Mouse (Mus musculus) A20 (cell line): ENCODE data around the gene Cmtm2b.
A peak's percentile ranks its signal among the peaks of the same experiment; 100 is the strongest.

ENCODE experiments used
- DNase-seq: peaks from one replicate; pipeline ENCODE4 v3.0.0-alpha.2; 2011; ENCODE audit warnings: low read depth, low spot score

Gene Cmtm2b

DNA sequence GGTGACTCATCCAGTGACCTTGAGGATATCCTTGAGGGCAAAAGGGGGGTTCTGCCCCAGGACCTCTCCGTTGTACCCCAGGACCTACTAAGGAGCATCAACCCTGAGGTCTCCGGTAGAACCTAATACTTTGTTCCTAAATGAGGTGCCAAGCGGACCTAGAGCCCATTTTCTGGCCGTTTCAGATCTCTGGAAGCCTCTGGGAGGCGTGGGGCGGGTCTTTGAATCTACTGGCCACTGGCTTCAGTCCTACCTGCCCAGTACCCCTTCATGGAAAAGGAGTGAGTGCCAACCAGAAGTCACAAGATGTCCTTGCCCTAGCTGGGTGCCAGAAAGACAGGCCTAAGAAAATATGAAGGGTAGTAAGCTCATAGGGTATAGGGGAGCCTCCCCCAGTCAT lies 19.6 kb downstream of the Cmtm2b start:
- peak; percentile 4 for DNase-seq

DNA sequence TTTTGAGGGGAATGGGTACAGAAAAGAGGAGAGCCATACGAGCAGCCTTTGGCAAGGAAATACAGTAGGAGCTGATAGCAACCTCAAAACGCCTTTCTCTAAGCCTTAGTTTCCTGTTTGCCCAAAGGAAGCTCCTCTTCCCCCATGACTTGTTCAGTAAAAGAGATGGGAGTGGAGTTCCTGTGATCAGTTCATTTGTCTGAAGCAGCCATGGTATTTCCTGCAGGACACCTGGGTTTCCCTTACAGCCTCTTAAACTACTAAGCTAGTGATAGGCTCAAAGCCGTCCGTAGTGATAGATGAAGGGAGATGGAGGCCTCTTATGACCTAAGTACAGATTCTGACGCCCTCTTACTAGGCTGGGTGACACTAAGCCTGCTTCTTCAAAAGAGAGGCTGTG lies 20.4 kb downstream of the Cmtm2b start:
- peak; percentile 5 for DNase-seq

DNA sequence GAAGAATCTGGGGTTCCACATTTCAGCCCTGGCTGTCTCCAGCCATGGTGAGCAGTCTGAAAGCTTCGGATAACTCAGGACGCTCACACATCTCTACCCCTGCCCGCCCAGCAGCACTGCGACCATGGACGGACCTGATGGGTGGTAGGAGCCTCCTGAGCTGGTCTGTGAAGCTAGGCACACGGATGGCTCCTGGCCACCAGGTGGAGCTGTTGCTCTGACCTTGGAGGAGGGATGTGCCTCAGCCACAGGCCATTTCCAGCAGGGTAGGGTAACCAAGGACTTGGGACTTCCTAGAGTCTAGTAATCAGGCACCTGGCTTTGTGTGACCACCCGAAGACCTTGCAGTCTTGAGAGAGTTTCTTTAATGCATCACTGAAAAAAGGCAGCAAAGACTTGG lies 21.9 kb downstream of the Cmtm2b start:
- DNase-seq, result peak; percentile 87

DNA sequence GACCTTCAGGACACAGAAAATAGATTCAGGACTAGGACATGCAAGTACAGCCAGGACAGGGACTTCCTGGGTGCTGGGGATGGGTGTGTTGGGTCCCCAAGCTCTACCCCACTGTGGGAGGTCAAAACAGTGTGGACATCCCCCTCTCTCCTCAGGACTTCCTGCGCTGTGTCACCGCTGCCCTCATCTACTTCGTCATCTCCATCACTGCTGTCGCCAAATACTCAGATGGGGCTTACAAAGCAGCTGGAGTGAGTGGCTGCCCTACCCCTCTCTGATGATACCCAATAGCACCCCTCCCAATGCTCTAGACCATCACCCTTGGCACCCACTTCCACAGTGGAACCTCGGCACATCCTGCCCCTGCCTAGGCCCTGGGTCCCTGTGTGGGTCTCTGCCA lies 22.6 kb downstream of the Cmtm2b start:
- no peak for DNase-seq

DNA sequence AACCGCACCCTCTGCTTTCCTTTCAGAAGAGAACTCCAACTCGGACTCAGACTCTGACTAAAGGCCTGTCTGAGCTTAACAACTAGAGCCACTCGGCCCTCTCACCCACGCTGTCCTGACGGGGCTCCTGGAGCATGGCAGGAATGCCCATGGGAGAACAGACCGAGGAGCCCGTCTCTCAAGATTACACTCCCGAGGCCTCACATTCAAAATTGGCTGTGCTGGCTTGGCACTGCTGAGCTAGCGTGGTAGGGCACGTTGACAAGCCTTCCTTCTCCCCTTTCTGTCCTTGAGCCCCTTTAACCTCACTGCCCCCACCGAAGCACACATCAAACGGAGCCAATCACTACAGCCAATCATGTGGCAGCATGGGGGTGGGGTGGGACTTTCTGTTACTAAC lies 24.7 kb downstream of the Cmtm2b start:
- DNase-seq, result no peak

DNA sequence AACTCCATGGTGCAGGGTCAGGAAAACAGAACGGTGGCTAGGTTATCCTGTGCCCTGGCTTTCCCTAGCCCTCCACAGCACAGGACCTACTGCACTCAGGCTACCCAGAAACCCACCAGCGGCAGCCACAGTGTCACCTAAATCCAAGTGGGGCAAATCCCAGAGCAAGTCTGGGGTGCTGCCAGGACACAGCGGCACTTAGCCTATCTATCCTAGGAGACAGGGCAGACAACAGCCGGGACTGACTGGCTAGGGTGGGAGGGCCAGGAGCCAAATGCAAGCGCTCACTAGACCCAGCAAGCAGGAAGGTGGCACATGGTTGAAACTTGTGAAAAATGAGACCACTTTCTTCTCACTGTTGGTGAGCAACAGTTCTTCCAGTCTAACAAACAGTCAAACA lies 26.9 kb downstream of the Cmtm2b start:
- no peak for DNase-seq

DNA sequence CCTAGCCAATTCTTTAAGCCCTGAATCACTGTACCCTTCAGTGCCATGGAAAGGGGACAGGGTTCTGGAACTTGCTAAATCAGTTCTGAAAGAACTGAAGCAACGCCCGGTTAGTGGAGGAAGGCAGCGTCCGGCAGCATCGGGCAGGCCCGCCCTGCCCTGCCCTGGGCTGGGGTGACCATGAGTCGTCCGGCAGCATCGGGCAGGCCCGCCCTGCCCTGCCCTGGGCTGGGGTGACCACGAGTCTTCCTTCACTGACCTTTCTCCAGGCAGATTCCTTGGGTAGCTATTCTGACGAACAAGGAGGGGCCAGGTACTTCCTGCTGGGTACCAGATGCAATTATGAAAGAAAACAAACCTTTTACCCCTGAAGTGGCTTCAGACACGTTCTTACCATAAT lies 28.0 kb downstream of the Cmtm2b start:
- no peak for DNase-seq

DNA sequence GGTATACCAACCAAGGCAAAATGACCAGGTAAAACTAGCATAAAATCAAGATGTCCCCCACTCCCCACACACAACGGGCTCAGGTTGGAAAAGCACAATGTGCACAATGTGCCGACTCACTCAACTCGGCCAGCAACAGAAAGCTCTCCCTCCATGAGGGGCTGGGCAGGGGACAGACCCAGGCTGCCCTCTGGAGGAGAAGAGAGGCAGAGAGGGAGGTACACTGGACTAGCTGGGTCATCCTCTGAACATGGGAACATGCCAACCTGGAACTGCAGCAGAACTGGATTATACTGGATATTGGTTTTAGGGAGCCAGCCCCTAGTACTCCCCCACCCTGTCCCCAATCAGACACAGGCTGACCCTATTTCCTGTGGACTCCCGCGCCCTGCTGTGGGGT lies 31.2 kb downstream of the Cmtm2b start:
- DNase-seq, result no peak

DNA sequence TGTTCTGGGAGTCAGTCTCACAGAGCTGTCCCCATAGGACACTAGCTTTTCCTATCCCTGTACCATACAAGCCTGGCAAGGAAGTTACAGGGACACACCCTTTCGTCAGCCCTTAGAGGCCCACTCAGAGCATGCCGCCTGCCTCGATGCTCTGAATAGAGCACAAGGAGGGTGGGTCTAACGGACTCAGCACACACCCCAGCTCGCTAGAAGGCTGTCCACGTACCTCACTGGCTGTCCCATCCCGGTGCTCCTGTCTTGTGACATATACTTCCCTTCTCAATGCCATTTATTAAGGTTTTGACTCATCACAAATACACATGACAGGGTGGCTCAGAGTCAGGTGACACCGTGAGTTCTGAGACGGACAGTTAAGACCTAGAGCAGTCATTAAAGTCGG lies 32.5 kb downstream of the Cmtm2b start:
- no peak for DNase-seq

DNA sequence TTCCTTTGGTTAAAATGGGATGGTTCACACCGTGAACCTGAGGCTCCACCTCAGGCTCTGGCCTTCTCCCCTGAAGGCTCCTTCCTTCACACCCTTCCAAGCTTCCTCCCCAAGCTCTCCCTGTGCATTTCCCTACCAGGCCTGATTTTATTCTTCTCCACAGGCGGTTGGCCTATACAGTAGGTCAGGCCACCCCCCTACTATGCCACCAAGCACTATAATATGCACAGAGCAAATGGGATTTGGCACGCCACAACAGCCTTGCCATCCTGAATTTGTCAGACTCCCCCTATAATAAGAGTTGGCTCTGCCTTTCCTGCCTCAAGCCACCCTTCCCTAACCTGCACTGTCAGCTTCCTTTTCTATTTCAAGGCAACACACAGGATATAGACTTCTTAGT lies 36.6 kb downstream of the Cmtm2b start:
- DNase-seq, result no peak

DNA sequence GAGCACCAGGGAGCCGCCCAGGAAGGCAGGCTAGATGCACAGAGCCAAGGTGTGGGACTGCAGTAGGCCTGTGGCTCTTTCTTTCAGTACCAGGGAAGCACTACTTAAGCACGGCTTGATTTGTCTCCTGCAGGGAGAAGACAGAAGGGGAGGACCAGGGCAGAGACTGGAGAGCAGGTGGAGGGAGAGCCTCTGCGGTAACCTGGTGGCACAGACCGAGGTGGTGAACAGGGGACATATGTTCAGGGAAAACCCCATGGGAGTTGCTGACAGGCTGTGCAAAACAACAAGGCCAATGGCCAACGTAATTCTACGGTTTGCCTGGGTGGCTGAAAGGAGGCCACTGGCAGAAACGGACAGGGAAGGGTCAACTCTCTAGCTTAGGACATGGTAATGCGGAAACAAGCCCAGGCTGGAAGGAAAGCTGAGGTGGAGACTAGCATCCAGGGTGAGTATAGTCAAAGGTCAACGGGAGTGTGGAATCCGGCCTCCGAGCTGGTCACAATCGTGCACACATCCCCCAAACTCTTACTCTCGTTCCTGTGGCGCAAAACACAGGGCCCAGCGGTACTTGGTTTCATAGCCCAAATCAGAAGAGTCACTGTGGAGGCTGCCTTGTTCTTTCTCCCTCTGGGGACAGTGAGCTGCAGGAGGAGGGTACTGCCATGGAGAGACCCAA lies 37.9 kb downstream of the Cmtm2b start:
- DNase-seq, result no peak

DNA sequence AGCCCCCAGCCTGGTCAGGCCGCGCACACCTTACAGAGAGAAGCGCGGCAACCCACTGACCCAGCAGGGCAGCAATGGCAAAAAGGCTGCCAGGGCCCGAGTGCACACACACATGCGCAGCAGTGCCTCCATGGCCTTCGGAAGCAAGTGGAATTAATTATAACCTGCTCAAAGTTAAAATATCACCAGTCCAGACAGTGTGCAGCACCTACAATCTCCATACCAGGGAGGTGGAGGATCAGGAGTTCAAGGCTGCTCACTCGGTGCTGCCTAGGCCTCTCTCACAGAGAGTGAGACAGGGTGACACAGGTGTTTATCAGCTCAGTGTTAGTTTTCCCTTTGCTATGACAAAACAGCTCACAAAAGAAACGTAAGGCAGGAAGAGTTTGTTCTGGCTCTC lies 43.7 kb downstream of the Cmtm2b start:
- no peak for DNase-seq

DNA sequence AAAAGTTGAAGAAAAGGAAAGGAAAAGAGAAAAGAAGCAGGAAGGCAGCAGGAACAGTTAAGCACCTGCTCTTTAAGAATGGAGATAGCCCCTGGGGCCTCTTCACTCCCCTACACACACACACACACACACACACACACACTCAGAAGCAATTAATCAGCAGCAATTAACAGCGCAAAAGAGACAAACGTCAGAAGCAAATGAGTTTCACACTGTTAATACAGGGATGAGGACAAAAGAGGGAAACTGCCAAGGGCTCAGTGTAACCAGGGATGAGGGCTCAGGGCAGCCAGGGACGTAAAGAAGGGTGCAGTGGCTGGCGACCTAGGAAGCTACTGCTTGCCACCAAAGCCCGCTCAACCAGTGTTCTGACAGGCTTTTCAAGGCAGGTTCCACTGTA lies 45.4 kb downstream of the Cmtm2b start:
- no peak for DNase-seq

DNA sequence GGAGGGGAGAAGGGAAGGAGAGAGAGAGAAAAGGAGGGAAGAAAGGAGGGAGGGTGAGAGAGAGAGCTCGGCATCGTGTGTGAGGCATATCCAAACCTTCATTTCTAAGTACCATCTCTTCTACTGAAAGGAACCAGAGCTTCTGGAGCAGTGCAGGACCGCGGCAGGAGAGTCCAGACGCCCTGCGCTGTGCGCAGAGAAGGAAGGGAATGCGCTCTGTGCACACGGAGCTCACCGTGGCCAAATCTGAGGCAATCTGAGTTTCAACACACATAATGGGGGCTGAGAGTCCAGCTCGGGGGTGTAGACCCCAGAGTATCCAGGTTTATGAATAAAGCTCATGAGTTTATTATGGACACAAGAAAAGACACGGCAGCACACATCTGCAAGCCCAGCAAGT lies 47.6 kb downstream of the Cmtm2b start:
- DNase-seq, result no peak

DNA sequence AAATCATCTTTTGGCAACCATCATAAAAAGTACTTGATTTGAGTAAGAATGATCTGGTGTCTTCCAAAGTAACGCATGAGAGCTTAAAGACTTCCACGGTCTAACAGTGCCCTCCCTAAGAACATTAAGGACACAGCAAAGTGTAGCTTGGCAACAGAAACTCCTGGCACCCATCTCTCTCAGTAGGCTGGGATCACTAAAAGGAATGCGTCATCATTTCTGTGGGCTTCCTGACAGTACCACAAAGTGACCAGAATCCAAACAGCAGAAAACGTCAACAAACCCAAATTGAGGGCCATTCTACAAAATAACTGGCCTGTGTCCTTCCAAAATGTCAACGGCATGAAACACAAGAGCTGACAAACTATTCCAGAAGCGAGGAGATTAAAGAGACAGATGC lies 48.0 kb downstream of the Cmtm2b start:
- DNase-seq, result no peak

DNA sequence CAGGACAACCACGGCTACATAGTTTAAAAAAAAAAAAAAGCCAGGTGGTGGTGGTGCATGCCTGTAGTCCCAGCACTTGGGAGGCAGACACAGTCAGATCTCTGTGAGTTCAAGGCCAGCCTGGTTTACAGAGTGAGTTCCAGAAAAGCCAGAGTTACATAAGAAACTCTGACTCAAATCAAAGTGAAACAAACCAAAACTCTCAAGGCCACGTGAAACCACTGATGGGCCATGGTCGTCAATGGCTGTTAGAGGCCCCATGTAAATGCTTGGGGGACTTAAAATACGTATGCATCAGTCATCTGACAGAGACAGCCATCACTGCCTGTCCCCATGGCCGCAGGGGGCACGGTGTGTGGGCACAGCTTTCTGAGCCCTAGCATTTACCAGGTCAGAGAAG lies 49.1 kb downstream of the Cmtm2b start:
- DNase-seq, result no peak

DNA sequence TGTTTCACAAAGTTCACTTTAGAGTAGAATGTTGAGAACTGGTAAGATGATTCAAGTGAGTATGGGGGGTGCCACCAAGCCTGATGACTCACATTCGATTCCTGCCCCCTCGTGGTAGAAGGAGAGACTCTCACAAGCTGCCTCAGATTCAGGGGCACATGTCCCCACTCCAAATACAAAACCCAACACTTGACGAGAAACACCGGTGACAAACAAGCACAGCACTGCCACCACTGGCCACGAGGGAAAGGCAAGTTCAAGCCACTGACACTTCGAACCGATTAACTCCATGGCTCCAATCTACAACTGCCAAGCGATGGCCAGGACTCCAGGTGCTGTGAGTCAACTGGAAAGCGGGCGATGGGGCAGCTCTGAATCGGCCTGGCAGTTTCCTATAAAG lies 51.7 kb downstream of the Cmtm2b start:
- DNase-seq, result peak; percentile 32

DNA sequence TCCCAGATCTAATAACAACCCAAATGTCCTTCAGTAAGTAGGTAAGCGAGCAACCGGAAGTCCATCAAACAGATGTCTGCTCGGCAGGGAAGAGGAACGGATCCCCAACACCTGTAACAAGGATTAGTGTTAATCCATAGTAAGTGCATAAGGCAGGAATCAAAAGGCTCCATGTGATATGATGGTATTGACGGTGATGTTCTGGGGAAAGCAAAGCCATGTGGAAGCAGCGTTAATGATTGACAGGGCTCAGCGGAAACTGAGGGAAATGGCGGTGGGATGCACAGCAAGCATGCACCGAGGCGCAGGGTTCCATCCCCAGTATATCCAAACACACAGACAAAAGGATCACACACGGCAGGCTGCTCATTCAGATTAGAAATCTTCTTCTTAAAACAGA lies 52.2 kb downstream of the Cmtm2b start:
- DNase-seq, result no peak

DNA sequence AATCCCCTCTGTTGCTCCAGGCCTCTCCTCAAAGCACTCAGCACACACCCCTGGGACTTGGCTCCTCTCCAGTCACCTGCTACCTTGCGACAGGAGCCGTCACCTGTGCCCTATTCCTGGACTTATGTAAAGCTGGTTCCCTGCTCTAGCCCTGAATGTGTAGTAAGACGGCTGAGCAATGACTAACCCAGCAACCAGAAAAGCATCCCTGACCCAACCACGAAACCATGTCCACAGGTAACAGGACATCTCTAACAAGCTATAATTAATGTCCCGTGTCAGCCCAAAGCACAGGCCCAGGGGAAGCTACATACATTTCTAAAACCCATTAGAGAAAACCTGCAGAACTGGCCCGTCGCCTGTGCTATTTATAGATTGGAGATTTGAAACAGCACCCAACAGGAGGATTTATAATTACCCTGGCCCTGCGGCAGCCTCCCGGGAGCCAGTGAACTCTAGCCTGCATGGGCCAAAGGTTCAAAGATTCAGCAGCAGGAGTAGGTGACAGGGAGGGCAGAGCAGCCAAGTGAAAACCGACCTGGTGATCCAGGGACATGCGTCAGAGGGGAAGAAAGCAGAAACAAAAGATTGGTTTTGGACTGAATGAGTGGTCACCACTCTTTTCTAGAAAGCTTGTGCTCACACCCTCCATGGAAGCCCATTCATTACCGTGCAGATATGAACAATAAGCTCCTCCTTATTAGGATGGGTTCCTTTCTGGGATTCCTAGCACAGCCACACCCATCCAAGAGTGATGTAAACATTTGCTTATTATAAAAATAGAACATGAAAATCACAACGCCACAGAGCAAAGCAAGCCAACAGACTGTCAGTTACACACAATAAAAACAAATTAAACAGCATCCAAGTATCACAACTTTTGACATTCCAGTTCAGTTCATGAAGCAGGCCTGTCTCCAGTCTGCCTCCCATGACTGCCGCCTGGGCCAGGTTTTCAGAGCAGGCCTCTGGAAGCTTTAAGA lies 53.1 kb downstream of the Cmtm2b start:
- no peak for DNase-seq

DNA sequence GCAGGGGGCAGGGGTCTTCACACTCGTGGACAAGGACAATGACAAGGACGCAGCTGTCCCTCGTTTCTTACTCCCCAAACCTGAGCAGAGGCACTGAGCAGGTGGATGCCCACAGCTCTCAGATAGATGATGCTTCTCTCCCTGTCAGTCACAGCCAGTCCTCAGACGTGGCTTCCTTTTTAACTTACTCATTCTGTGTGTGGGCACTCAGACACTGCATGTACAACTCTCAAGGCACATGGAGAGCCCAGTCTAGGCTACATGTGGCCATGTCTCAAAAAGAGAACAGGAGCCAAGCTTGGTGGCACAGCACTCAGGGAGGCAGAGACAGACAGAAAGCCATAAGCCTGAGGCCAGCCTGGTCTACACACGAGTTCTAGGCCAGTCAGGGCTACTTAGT lies 53.9 kb downstream of the Cmtm2b start:
- DNase-seq, result no peak

DNA sequence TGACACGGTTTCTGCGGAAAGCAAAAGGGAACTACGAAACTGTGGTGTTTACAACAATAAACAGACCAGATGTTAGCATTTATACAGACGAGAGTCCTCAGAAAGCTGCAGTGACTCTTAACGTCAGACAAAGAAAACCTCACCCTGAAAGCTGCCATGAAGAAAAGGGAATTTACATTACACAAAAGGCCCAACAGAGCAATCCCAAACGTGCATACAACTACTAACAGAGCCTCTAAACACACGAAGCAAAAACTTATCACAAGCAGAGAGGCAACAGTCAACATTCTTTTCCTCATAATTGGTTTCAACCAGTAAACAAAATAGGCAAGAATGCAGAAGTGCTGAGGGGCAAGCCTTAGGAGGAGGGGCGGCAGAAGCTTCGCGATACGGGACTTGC lies 54.6 kb downstream of the Cmtm2b start:
- DNase-seq, result no peak

DNA sequence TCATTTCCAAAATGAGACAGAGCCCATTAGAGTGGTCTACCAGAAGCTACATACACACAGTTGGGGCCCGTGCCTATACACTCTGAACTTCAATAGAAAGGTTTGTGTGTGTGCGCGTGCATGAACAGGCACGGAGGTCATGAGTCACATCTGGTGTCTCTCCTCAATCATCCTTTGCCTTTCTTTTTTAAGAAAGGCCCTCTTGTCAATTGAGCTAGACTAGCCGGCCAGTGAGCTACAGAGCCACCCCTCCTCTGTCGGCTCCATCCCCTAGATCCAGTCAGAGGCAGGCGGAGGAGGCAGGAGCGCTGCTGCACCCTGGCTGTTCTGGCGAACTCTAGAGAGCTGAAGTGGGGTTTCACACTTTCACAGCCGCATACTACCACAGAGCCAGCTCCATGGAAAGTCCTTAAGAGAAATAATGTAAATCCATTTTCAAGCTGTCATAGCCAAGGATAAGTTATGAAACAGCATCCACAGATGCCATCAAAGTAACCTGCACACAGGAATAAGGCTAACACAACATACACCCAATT lies 57.3 kb downstream of the Cmtm2b start:
- DNase-seq, result no peak

DNA sequence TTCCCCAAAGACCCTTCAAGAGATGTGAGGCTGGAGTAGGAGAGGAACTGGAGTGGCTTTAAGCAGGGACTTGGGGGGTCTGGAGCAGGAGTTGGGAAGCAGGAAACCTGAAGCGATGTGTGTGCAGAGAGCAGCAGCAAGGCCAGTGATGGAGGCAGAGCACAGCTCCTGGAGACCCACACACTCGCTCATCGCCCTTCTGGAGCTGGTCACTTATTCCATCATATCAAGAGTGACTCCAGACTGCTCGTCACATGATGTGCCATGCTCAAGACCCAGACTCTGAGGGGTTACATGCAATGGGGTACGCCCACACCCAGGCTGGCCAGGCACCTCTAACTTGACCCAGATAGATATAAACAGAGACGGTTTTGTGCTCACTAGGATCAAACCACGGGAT lies 58.2 kb downstream of the Cmtm2b start:
- DNase-seq, result no peak
